Mouse (Mus musculus) induced T-regulatory cell, adult 2 months (primary cell): ENCODE results near the gene Tnrc6c.

Experiments
- DNase-seq: peaks from one replicate; pipeline ENCODE4 v3.0.0-alpha.2; 2012; ENCODE audit warnings: low read depth

The Tnrc6c gene

DNA sequence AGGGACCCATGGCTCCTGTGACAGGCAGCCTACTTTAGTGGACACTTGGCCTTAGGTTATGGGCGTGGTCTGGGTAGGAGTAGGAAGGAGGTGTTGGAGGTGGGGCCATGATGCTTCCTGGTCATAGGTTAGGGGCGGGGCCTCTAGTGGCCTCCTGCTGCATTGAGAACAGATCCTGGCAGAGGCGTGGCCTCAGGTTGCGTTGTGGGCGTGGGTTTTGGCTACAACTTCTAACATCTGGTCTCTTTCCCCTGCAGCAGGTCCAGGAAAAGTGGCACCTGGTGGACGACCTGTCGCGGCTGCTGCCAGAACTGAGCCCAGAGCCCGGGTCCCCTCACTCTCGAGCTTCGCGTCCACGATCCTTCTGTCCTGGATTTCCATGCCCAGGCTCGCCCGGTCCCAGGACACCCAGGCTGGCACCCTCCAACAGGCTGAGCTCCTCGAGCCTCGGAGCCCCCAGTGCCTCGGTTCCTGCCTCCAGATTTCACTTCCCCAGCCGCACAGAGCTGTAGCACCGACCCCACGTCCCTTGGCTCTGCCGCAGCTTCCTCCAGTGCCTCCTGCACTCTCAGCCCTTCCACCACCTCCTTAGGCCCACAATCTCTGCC lies 138.3 kb downstream of the Tnrc6c start:
- DNase-seq: peak; percentile 72

DNA sequence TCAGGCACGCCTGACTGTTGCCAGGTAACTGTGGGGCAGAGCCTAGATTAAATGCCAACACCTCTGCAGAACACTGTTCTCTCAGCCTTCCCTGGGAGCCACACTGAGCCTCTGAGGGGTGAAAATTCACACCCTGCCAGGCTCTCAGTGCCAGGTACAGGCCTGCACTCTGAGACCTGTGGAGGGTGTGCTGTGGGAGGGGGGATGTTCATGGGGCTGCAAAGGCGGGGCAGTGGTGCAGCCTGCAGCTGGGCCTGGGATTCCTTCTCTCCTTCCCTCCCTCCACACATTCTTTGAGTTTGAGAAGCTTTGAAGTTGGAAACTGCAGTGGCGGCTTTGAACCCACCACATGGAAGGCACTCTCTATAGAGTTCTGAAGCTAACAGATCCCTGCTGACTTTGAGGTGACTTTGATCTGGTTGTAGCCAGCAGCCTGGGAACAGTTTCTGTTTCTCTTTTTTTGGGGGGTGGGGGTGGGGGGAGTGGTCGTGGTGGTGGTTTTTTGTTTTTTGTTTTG lies 140.0 kb downstream of the Tnrc6c start:
- no peak for DNase-seq

DNA sequence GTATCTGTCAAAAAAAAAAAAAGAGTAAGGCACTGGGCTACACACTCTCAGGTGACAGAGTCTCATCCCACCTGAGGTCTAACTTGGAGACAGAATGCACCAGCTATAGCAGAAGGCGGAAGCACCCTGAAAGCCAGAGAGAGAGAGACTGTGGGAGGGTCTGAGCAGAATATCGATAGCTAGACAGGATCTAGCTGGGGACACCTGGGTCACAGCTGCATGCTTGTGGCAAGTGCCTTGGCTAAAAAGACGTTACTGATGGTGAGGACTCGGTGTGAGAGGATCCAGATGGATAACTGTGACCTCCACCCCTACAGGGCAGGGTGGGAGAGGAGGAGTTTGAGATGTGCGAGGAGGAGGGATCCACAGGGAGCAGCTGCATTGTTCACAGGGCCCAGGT lies 142.9 kb downstream of the Tnrc6c start:
- no peak for DNase-seq

DNA sequence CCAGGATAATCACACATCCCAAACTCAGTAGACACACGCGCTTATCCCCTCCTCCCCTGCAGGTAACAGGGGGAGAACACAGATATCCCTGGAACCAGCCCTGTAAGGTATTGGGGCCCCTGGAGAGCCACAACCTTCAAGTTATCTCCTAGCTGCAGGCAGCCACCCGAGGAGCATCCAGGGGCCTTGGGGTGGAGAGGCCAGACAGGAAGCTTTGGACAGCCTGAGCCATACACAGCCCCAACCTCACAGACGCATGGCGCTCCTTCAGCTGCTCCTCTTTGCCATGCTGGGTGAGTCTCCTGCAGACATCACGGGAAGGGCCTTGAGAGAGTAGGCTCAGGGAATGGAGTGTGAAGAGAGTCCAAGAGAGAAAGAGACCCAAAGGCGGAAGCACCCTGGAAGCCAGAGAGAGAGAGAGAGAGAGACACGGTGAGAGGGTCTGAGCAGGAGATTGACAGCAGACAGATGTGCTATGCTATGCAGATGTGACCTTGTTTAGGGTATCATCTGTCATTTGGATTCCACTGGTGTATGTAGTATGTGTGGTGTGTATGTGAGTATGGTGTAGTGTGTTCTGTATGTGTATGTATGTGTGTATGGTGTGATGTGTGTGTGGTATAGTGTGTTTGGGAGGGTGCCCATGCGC lies 143.5 kb downstream of the Tnrc6c start, which contains the start of gene 6030468B19Rik:
TSS of gene 6030468B19Rik (plus strand) at position 150 of the 649 bp plus-strand sequence.
- DNase-seq: no peak

DNA sequence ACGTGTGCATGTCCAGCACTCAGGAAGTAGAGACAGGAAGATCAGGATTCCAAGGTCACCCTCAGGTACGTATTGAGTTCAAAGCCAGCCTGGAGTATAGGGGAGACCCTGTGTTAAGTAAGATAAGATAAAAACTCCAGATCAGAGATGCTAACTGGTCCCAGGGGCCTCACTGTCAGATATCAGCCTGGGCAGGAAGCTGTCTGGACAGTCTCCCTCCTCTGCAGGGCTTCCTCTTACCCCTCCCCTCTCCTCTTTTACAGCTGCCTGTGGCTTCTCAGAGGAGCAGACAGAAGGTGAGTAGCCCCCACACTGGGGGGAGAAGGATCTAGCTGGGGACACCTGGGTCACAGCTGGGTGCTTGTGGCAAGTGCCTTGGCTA lies 144.1 kb downstream of the Tnrc6c start:
- no peak for DNase-seq

DNA sequence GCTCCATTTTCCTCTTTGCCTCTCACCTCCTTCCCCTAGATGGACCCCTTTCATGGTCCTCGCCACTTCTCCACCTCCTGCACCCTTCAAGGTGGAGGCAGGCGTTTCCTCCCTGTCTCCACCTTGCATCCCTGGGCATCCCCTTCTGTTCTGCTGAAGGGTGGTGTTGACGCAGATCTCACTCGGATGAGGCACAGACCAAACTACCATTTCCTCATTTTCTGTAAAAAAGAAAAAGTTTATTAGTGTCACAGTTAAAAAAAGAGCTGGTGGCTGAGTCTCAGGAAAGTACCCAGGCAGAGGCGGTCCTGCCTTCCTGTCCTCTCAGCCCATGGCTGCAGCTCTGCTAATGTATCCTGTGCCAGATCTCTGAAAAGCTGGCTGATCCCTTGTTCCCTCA lies 145.1 kb downstream of the Tnrc6c start:
- peak; percentile 53 for DNase-seq

DNA sequence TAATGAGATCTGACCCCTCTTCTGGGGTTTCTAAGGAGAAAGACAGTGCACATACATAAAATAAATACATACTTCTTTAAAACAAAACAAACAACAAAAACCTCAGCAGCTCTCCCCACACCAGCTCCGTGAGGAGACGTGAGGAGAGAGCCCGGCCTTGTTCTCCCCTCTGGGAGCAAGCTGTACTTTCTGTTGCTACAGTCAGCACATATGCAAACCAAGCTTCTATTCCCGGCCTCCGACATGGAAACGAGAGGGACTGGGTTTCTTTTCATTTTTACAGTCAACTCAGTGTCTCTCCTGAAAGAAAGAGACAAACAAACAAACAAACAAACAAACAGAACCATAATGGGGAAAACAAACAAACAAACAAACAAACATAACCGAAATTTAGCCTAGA lies 145.9 kb downstream of the Tnrc6c start:
- DNase-seq: no peak

DNA sequence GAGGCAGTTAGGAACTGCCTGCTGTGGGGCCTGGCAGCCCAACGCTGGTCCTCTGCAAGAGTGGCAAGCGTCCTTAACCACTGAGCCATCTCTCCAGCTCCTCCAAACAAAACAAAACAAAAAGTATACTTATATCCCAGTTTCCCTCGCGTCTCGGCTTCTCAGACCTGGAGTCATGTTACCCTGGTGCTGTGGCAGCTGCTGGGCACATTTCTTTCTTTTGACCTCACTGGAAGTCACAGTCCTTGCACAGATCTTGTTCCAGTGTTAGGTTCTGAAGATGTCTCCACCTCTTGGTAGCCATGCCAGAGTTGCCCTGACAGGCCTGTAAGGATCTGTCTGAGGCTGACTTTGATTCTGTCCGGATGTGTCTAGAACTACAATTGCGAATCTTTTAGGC lies 147.6 kb downstream of the Tnrc6c start:
- no peak for DNase-seq

DNA sequence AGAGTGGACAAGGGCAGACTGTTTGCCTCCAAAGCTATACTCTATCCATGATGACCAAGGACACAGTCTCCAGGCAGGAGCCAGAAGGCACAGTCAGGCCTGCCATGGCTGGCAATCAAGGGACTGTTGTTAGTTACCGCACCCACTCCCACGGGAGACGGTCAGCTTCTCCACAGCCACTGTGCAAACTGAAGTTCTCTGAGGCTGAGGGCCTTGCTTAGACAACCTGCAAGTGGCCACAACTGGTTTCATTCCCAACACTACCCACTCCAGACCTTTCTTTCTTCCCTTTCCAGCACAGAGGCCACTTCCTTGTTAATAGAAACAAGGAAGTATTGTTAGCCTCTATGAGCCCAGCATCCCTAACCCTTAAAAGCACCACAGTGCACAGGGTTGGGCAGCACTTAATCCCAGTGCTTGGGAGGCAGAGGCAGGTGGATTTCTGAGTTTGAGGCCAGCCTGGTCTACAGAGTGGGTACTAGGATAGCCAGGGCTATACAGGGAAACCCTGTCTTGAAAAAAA lies 149.1 kb downstream of the Tnrc6c start:
- no peak for DNase-seq

DNA sequence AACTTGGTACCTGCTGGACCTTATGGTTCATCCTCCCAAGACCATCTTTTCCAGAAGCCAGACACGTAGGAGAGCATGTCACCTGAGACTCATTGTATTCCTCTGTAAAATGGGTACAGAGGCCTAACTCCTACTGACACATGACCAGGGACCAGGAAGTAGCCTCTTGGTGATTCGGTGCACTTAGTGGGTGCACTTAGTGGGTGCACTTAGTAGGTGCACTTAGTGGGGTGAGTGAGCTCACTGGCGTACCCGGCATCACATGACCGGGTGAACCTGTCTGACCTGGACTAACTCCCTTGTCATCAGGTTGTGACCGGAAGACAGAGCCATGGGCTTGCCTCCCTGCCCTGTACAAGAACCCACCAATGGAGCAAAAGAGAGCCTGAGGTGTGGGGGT lies 152.7 kb downstream of the Tnrc6c start:
- no peak for DNase-seq

DNA sequence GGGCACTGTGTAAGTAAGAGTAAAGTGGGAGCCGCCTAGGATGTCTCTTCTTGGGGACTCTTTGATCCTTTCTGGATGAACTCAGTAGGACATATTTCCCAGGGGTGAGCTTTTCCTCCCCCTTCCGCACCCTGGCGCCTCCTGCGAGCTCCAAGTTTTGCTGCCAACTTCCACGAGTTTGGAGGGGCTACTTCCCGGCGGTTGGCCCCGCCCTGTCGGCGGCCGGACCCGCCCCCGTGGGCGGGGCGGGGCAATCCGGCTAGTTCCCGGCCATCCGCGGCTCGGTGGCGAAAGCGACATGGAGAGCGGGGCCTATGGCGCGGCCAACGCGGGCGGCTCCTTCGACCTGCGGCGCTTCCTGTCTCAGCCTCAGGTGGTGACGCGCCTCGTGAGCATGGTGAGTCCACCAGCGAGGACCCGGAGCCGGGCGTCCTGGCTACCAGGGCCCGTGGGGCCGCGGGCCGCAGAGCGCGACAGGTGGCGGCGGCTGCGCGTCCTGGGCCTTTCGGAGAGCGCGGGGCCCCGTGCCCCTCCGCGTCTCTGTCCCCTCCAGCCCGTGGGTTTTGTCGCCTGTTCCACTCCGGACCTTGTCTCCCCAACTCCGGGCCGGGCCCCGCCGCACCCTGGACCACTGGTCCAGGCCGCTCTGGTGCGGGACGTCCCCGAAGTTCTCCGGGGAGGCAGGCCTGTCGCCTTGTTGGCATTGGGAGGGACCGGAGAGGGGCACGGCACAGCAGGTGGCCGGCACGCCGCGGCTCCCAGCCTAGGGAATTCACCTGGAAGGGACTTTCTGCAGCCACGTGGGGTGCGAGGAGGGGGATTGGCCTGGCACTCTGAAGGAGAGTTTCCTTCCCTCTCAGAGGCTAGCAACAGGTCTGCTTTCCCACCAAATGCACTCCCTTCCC lies 155.6 kb downstream of the Tnrc6c start, which contains the start of the genes Gm20708 and Syngr2:
TSS of gene Gm20708 (plus strand) at position 262 of the 905 bp plus-strand sequence.
TSS of gene Syngr2 (plus strand) at position 262 of the 905 bp plus-strand sequence.
- DNase-seq: peak; percentile 85

DNA sequence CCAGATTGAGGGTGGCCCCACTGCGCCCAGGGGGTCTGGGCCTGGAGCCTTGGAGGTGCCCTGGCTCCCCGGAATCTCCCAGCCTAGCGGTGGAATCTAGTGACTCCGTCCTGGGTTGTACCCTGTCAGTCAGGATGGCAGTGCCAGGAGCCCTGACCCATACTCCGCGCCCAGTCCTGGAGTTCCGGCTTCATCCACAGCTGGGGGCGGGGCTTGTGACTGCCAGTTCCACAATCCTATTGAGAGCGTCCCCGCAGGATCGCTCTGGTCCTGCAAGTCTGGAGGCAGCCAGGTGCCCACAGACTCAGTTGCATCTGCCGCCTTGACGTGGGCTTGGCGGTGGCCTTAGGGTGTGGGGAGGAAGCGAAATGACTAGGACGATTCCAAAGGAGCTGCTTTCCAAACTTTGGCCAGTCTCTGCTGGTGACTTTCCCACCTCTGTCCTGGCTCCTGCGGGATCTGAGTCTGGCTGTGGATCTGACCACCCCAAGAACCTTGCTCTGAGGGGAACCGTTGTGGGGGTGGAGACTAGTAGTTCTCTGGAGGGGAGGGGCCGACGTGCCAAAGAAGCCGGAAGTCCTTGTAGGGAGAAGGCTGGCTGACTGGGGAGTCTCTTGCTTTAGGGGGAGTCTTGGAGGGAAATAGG lies 156.4 kb downstream of the Tnrc6c start:
- DNase-seq: peak; percentile 91
